Mouse (Mus musculus): Measurements from ENCODE around the gene Ehf. TPM values are rescaled to one million over a fixed set of nuclear protein-coding genes. Genes with fewer than 3 reads are reported as not detected.
A peak's percentile ranks its signal among the peaks of the same experiment; 100 is the strongest.

Gene Ehf
- polyA plus RNA-seq, 1 experiment from 2014 or later = 7.1 TPM

DNA sequence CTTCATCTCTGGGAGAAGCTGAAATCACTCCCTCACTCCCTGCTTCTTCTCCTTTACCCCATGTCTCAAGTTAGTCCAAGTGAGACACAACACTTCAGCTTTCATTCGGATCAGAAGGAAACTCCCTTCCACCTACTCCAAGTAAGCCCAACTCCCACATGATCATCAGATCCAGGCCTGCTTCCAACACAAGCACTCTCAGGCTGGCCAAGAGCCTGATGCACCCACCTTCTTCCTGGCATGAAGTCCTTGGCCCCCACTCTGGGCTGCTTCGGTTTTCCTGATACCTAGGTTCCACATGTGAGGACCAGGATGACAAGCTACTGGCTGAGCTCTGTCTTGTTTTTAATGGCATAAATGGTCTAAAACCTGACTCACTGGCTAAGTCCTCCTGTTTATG, 28.3 kb downstream of the Ehf start:
- no peaks in the 10 kb centered on the region for H3K4me1 ChIP-seq (replicated peaks; ENCODE audit: control insufficient read depth, insufficient read depth, low read length)
- no peaks in the 10 kb centered on the region for H3K27me3 ChIP-seq (ENCODE audit: control insufficient read depth, insufficient read depth, low read depth, low read length)
- no peak overlapping the region for H3K27ac ChIP-seq (ENCODE audit: low read length)
- no peak overlapping the region for H3K4me3 ChIP-seq (ENCODE audit: low read length)
- H3K9me3 ChIP-seq (ENCODE audit: control insufficient read depth, low read length) = no peaks in the 10 kb centered on the region
- WGBS = 83% methylated on average over 2 of the region's 2 CpGs
- ATAC-seq (ENCODE audit: low read depth) = no peak
- H3K4me2 ChIP-seq (ENCODE audit: low read depth, low read length) = no peak overlapping the region
- H3K36me3 ChIP-seq (ENCODE audit: control insufficient read depth, insufficient read depth, low read length) = no peaks in the 10 kb centered on the region
- H3K9ac ChIP-seq (ENCODE audit: low read length) = no peak overlapping the region

DNA sequence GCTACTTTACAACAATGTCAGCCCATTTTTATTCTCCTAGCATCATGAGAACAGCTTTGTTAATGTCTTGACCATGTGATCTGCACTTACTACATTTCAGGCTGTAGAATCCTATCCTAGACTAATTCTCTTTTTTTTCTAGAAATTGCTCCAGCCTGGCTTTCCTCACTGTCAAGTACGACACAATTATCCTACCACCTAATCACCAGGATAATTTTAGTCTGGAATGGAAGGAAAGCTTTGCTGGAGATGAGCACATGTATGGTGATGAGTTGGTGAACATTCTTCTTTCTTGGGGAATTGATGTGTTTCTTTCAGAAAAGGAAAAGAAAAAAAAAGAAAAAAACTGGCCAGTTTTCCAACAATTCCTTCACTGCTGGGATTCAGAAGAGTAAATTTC, 28.8 kb downstream of the Ehf start:
- H3K36me3 ChIP-seq (ENCODE audit: control insufficient read depth, insufficient read depth, low read length) = no peaks in the 10 kb centered on the region
- H3K27me3 ChIP-seq (ENCODE audit: control insufficient read depth, insufficient read depth, low read depth, low read length) = no peaks in the 10 kb centered on the region

DNA sequence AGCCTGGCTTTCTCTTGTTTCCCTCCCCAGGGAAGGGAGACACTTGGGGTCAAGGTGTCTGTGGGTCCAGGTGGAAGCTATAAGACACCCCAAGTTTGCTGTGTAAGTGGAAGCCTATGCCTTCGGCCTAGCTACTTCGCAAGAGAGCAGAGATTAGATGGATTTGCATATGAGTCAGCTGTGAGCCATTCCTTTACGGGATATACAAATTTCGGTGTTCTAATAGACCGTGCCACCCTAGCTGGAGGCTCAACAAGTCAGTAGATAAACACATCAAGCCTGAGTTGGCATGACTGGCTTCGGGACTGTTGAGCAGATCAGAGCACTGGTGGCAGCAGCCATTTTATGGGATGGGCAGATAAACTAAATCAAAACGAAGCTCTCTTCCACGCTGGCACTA, 31.6 kb downstream of the Ehf start:
- Histone ChIP-seq H3K27me3 (ENCODE audit: control insufficient read depth, insufficient read depth, low read depth, low read length) (no peaks in the 10 kb centered on the region), H3K9ac (ENCODE audit: low read length) (no peak overlapping the region), H3K36me3 (ENCODE audit: control insufficient read depth, insufficient read depth, low read length) (no peaks in the 10 kb centered on the region), H3K4me3 (ENCODE audit: low read length) (no peak overlapping the region), H3K9me3 (ENCODE audit: control insufficient read depth, low read length) (no peaks in the 10 kb centered on the region), H3K4me2 (ENCODE audit: low read depth, low read length) (no peak overlapping the region), H3K27ac (ENCODE audit: low read length) (no peak overlapping the region), H3K4me1 (replicated peaks; ENCODE audit: control insufficient read depth, insufficient read depth, low read length) (no peaks in the 10 kb centered on the region)
- 82% methylated on average over 8 of the region's 8 CpGs for WGBS
- no peak for ATAC-seq (ENCODE audit: low read depth)

More for the DNA sequence above, 28.8 kb downstream of the Ehf start:
- Histone ChIP-seq H3K9me3 (ENCODE audit: control insufficient read depth, low read length) (no peaks in the 10 kb centered on the region), H3K4me2 (ENCODE audit: low read depth, low read length) (no peak overlapping the region), H3K4me3 (ENCODE audit: low read length) (no peak overlapping the region), H3K4me1 (replicated peaks; ENCODE audit: control insufficient read depth, insufficient read depth, low read length) (no peaks in the 10 kb centered on the region), H3K9ac (ENCODE audit: low read length) (no peak overlapping the region), H3K27ac (ENCODE audit: low read length) (no peak overlapping the region)
- peak; percentile 41; the same call in 1 of the 2 replicates for ATAC-seq (ENCODE audit: low read depth)
- WGBS = 66% methylated on average over 1 of the region's 1 CpGs

DNA sequence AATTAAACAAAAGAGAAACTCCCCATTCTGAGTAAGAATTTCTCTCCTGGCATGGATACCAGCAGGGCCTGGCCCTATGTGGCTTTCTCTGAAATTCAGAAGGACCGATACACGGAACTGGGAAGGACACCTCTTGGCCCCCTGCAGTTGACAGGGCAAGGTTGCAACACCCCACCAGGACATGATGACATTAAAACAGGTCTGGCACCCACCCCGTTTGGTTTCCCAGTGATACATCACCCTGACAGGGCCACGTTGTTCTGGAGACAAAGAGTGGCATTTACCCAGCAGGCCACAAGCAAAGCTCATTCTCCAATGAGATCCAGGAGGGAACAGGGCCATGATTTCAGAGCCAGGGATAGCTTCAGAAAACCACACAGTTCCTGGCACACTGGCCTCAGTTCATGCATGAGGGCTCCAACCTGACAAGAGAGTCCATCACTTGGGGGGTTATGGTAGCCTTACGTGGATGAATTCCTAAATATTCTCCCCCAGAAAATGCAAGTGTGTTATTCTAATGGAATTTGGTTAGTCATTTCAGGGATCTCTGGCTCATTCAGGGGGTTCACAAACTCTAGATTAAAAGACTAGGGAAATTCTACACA, 32.4 kb downstream of the Ehf start:
- Histone ChIP-seq H3K4me1 (replicated peaks; ENCODE audit: control insufficient read depth, insufficient read depth, low read length) (no peaks in the 10 kb centered on the region), H3K4me3 (ENCODE audit: low read length) (no peak overlapping the region), H3K9ac (ENCODE audit: low read length) (no peak overlapping the region), H3K9me3 (ENCODE audit: control insufficient read depth, low read length) (no peaks in the 10 kb centered on the region), H3K36me3 (ENCODE audit: control insufficient read depth, insufficient read depth, low read length) (no peaks in the 10 kb centered on the region), H3K27ac (ENCODE audit: low read length) (no peak overlapping the region), H3K27me3 (ENCODE audit: control insufficient read depth, insufficient read depth, low read depth, low read length) (no peaks in the 10 kb centered on the region), H3K4me2 (ENCODE audit: low read depth, low read length) (no peak overlapping the region)
- no peak for ATAC-seq (ENCODE audit: low read depth)
- 64% methylated on average over 5 of the region's 5 CpGs for WGBS

DNA sequence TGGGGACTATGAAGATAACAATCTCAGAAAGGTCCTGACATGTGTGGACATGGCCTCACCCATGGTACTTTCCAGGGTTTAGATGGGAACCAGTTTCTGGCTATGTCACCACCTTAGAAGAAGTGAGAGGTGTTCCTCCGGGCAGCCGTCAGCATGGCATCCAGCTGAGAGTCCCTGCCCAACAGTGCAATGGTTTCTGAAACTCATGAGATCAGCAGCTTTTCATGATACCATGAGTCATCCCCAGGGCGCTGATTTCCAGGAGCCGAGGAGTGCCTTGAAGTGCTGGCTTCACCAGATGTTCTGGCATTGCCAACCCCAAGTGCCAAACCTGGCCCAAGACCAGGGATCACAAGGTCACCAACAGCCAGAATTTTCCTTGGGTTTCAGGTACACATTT, 64.0 kb downstream of the Ehf start:
- H3K27ac ChIP-seq (ENCODE audit: low read length) = no peak overlapping the region
- ATAC-seq (ENCODE audit: low read depth) = no peak
- H3K27me3 ChIP-seq (ENCODE audit: control insufficient read depth, insufficient read depth, low read depth, low read length) = no peaks in the 10 kb centered on the region
- no peak overlapping the region for H3K4me2 ChIP-seq (ENCODE audit: low read depth, low read length)
- H3K4me3 ChIP-seq (ENCODE audit: low read length) = no peak overlapping the region
- no peaks in the 10 kb centered on the region for H3K4me1 ChIP-seq (replicated peaks; ENCODE audit: control insufficient read depth, insufficient read depth, low read length)
- H3K9me3 ChIP-seq (ENCODE audit: control insufficient read depth, low read length) = no peaks in the 10 kb centered on the region
- 82% methylated on average over 4 of the region's 4 CpGs for WGBS
- H3K36me3 ChIP-seq (ENCODE audit: control insufficient read depth, insufficient read depth, low read length) = no peaks in the 10 kb centered on the region
- no peak overlapping the region for H3K9ac ChIP-seq (ENCODE audit: low read length)

DNA sequence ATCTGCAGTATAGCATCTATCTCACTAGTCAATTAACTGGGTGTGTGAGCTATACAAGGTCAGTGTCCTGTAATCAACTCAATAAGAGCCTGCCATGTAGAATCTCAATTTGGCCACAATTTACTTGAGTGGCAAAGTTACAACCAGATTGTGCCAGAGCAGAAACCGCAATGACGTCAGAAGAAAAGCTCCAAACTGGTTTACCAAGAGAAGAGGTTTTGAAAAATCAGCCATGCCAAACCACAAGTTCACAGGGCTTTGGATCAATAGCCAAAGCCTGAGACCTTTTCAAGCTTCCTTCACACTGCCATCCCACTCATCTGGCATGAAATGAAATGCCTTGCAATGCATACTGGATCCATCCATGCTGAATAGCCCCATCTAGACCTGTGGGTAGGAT, 76.3 kb downstream of the Ehf start:
- Histone ChIP-seq H3K36me3 (ENCODE audit: control insufficient read depth, insufficient read depth, low read length) (no peaks in the 10 kb centered on the region), H3K4me3 (ENCODE audit: low read length) (no peak overlapping the region), H3K4me1 (replicated peaks; ENCODE audit: control insufficient read depth, insufficient read depth, low read length) (no peaks in the 10 kb centered on the region), H3K9ac (ENCODE audit: low read length) (no peak overlapping the region), H3K27me3 (ENCODE audit: control insufficient read depth, insufficient read depth, low read depth, low read length) (no peaks in the 10 kb centered on the region), H3K27ac (ENCODE audit: low read length) (no peak overlapping the region), H3K9me3 (ENCODE audit: control insufficient read depth, low read length) (no peaks in the 10 kb centered on the region), H3K4me2 (ENCODE audit: low read depth, low read length) (no peak overlapping the region)
- no peak for ATAC-seq (ENCODE audit: low read depth)
- 89% methylated on average over 2 of the region's 2 CpGs for WGBS

DNA sequence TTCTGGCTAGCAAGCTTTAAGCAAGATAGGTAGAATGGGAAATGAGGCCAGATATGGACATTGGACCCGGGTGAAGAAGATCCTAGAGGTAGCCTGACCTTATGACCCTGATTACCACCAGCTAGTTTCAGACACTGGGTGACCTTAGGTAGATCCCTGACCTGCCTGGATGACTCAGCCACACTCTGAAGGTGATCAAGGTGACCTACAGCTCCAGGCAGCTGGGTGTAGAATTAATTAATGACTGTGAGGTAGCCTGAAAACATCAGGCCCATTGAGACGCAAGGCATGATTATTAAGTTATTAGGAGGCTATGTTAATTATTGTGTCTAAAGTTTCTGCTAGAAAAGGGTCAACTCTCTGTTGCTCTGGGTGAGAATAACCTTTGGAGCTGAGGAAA, 82.2 kb downstream of the Ehf start:
- Histone ChIP-seq H3K4me3 (ENCODE audit: low read length) (no peak overlapping the region), H3K27me3 (ENCODE audit: control insufficient read depth, insufficient read depth, low read depth, low read length) (no peaks in the 10 kb centered on the region)

DNA sequence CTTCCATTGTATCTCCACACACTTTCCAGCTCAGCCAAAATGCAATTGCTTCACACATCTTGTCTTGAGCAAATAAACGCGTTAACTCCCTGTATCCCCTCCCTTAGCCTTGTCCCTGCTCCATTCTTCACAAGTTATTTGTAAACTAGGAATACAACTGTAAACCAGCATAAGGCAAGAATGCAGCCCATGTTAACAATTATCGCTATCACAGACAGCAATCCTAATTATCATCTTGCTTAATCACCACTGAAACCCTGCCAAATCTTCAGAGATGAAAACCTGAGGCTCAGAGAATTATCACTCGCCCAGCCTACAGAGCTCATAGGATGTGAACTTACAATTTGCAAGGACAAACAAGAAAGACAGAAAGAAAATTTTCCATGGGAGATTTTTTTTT, 84.8 kb downstream of the Ehf start:
- Histone ChIP-seq H3K27me3 (ENCODE audit: control insufficient read depth, insufficient read depth, low read depth, low read length) (no peaks in the 10 kb centered on the region), H3K9me3 (ENCODE audit: control insufficient read depth, low read length) (no peaks in the 10 kb centered on the region), H3K4me3 (ENCODE audit: low read length) (no peak overlapping the region), H3K9ac (ENCODE audit: low read length) (no peak overlapping the region), H3K27ac (ENCODE audit: low read length) (no peak overlapping the region), H3K4me2 (ENCODE audit: low read depth, low read length) (no peak overlapping the region), H3K36me3 (ENCODE audit: control insufficient read depth, insufficient read depth, low read length) (no peaks in the 10 kb centered on the region), H3K4me1 (replicated peaks; ENCODE audit: control insufficient read depth, insufficient read depth, low read length) (no peaks in the 10 kb centered on the region)
- ATAC-seq (ENCODE audit: low read depth) = no peak
- 82% methylated on average over 4 of the region's 4 CpGs for WGBS

More for the DNA sequence above, 82.2 kb downstream of the Ehf start:
- Histone ChIP-seq H3K9ac (ENCODE audit: low read length) (no peak overlapping the region), H3K4me2 (ENCODE audit: low read depth, low read length) (no peak overlapping the region), H3K27ac (ENCODE audit: low read length) (no peak overlapping the region), H3K4me1 (replicated peaks; ENCODE audit: control insufficient read depth, insufficient read depth, low read length) (no peaks in the 10 kb centered on the region), H3K36me3 (ENCODE audit: control insufficient read depth, insufficient read depth, low read length) (no peaks in the 10 kb centered on the region), H3K9me3 (ENCODE audit: control insufficient read depth, low read length) (no peaks in the 10 kb centered on the region)
- WGBS = 90% methylated on average over 2 of the region's 2 CpGs
- ATAC-seq (ENCODE audit: low read depth) = no peak

DNA sequence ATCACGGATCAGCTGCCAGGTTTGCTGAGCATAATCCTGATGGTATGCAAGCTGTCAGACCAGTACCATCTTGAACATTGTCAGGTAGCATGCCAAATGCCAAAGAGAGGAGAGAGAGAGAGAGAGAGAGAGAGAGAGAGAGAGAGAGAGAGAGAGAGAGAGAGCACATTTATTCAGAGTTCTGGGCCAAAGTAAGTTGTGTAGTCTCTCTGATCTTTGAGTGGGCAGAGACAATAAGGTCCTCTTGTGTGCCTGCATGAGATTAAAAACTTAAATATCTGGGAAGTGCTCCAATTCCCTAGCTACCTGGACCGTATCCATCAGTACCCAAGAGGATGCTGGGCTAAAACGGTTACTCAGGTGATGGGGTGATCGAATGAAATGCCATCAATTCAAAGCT, 87.3 kb downstream of the Ehf start:
- Histone ChIP-seq H3K27ac (ENCODE audit: low read length) (no peak overlapping the region), H3K27me3 (ENCODE audit: control insufficient read depth, insufficient read depth, low read depth, low read length) (no peaks in the 10 kb centered on the region), H3K4me3 (ENCODE audit: low read length) (no peak overlapping the region), H3K9me3 (ENCODE audit: control insufficient read depth, low read length) (no peaks in the 10 kb centered on the region), H3K4me1 (replicated peaks; ENCODE audit: control insufficient read depth, insufficient read depth, low read length) (no peaks in the 10 kb centered on the region), H3K4me2 (ENCODE audit: low read depth, low read length) (no peak overlapping the region), H3K36me3 (ENCODE audit: control insufficient read depth, insufficient read depth, low read length) (no peaks in the 10 kb centered on the region), H3K9ac (ENCODE audit: low read length) (no peak overlapping the region)
- ATAC-seq (ENCODE audit: low read depth) = no peak
- 86% methylated on average over 4 of the region's 4 CpGs for WGBS

DNA sequence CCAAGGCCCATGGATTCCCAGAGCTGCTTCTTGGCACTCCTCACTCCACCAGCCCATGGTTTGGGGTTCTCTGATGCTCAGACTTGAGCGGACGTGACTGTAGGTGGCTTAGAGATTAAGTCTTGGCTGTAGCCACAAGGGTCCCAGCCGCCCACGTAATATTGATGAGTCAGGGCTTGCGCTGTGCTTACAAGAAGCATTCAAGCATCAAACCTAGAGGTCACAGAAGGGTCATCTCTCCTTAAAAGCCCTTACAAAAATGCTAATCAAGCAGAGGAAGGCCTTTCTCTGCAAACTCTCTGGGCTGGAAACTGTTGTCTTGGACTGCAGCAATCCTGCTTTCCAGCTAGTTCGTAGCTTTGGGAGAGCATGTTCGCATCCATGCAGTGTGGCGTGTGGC, 88.2 kb downstream of the Ehf start:
- H3K9ac ChIP-seq (ENCODE audit: low read length) = no peak overlapping the region
- no peaks in the 10 kb centered on the region for H3K27me3 ChIP-seq (ENCODE audit: control insufficient read depth, insufficient read depth, low read depth, low read length)
- no peaks in the 10 kb centered on the region for H3K36me3 ChIP-seq (ENCODE audit: control insufficient read depth, insufficient read depth, low read length)
- no peaks in the 10 kb centered on the region for H3K4me1 ChIP-seq (replicated peaks; ENCODE audit: control insufficient read depth, insufficient read depth, low read length)
- H3K9me3 ChIP-seq (ENCODE audit: control insufficient read depth, low read length) = no peaks in the 10 kb centered on the region
- no peak overlapping the region for H3K27ac ChIP-seq (ENCODE audit: low read length)
- H3K4me2 ChIP-seq (ENCODE audit: low read depth, low read length) = no peak overlapping the region
- no peak for ATAC-seq (ENCODE audit: low read depth)
- whole genome bisulfite sequencing = 80% methylated on average over 8 of the region's 8 CpGs
- no peak overlapping the region for H3K4me3 ChIP-seq (ENCODE audit: low read length)
